Mouse (Mus musculus) frontal cortex, adult 2 months (tissue): ENCODE results near the gene Fa2h. TPM values are rescaled to one million over a fixed set of nuclear protein-coding genes. Genes with fewer than 3 reads are reported as not detected.
"Not testable (repeated sequence)": the region's sequence is repeated elsewhere in the genome, so short reads cannot be mapped to it uniquely, and the experiment has no call there.

Experiments
- DNase-seq, 2 experiments: peaks; one replicate each; pipeline ENCODE4 v3.0.0; 2022; ENCODE audit warnings: low spot score in 1 of 2; ENCODE audit errors: extremely low spot score in 1 of 2
- polyA plus RNA-seq: library from polyadenylated mRNA; depleted of rRNA; stranded (reverse); fragments of >200 nt; gene quantifications from 2 replicates; pipeline ENCODE4 v1.2.3, GENCODE M21; 2012

Fa2h gene
- polyA plus RNA-seq, 1 experiment: 25.6 TPM

GRCm38 (mm10) chr8:111359936-111360335, 33.7 kb downstream of the Fa2h start:
- DNase-seq: no peak

GRCm38 (mm10) chr8:111358905-111359304, 34.7 kb downstream of the Fa2h start:
- no peak for DNase-seq

GRCm38 (mm10) chr8:111357433-111357832, 36.2 kb downstream of the Fa2h start:
- no peak for DNase-seq

GRCm38 (mm10) chr8:111353497-111353896, 40.1 kb downstream of the Fa2h start:
- peak; percentile 18 to 66 for DNase-seq

GRCm38 (mm10) chr8:111352289-111352688, 41.3 kb downstream of the Fa2h start:
- no peak for DNase-seq

- no peak for DNase-seq
Observed at GRCm38 (mm10) chr8:111350577-111350976, 43.0 kb downstream of the Fa2h start.

GRCm38 (mm10) chr8:111343225-111343624, 50.4 kb downstream of the Fa2h start:
- peak; percentile 56 to 91 for DNase-seq

- no peak for DNase-seq
Observed at GRCm38 (mm10) chr8:111340186-111340585, 53.4 kb downstream of the Fa2h start.

- DNase-seq: no peak
Observed at GRCm38 (mm10) chr8:111338370-111339208, 55.0 kb downstream of the Fa2h start.

- no peak for DNase-seq
Observed at GRCm38 (mm10) chr8:111337890-111338347, 55.7 kb downstream of the Fa2h start, which contains the start of gene Mlkl. Mlkl (minus strand) TSS chr8:111338177.

- DNase-seq: no peak
Observed at GRCm38 (mm10) chr8:111337311-111337889, 56.2 kb downstream of the Fa2h start.

- DNase-seq: no peak
Observed at GRCm38 (mm10) chr8:111336692-111337091, 56.9 kb downstream of the Fa2h start.

GRCm38 (mm10) chr8:111325222-111325790, 68.3 kb downstream of the Fa2h start:
- DNase-seq: no peak

GRCm38 (mm10) chr8:111314729-111315128, 78.9 kb downstream of the Fa2h start:
- DNase-seq: no peak

- not testable (repeated sequence) for DNase-seq
Observed at GRCm38 (mm10) chr8:111313961-111314360, 79.7 kb downstream of the Fa2h start.

- no peak for DNase-seq
Observed at GRCm38 (mm10) chr8:111312758-111313162, 80.9 kb downstream of the Fa2h start.

GRCm38 (mm10) chr8:111310006-111310405, 83.6 kb downstream of the Fa2h start:
- not testable (repeated sequence) for DNase-seq

- DNase-seq: peak in 1 of 2 experiments; percentile 6
Observed at GRCm38 (mm10) chr8:111305031-111305730, 88.4 kb downstream of the Fa2h start.

- DNase-seq: no peak
Observed at GRCm38 (mm10) chr8:111304359-111304758, 89.3 kb downstream of the Fa2h start.

- not testable (repeated sequence) for DNase-seq
Observed at GRCm38 (mm10) chr8:111303076-111303803, 90.4 kb downstream of the Fa2h start.
